Mouse (Mus musculus): ENCODE results near the gene Krt84.
"Not testable (repeated sequence)": the region's sequence is repeated elsewhere in the genome, so short reads cannot be mapped to it uniquely, and the experiment has no call there.

Krt84 gene

GRCm38 (mm10) chr15:101532720-101533119 is at the start of gene Krt84:
Gene Krt84 (minus strand): TSS chr15:101532820.
- in situ Hi-C loops (cut with MboI; ENCODE audit: low sequenced_read_pairs) = no loop called here

DNA sequence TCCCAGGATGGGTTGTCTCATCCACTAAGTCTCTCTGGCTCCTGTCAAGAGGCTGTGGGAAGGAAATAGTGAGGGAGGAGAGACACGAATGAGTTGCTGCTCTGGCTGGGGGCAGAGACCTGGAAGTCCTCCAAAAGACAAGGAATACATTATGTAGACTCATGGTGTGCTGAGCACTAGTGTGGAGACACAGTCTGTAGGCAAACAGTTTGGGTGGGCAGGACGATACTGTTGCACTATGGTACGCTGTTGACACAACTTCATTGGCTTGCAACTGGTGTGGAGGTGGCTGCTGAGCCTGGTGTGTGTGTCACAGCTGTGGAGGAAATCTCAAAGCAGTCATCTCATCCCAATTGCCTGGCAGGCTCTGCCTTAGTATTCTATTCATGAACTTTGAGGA is 49.1 kb upstream of the Krt84 start:
- in situ Hi-C loops (cut with MboI; ENCODE audit: low sequenced_read_pairs) = no loop called here

DNA sequence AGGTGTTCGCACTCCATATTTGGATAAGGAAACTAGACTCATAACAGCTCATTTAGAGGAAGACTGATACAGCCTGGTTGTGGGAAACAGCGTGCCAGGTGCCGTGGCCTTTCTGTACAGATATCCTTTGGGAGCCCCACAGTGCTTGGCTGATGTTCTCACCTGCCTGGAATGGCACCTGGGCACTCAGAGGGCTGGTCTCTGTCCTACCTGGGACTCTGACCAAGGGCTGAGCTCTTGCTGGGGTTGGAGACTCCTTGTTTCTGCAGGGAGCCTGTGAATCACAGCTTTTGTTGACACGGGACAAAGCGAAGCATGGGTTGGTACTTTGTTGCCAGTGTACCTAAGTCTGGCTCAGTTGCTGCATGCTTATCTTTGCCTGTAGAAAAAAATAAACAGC is 42.9 kb upstream of the Krt84 start:
- in situ Hi-C loops (cut with MboI; ENCODE audit: low sequenced_read_pairs) = no loop called here

GRCm38 (mm10) chr15:101573796-101574345 is 41.3 kb upstream of the Krt84 start, which contains the start of gene Krt75:
Gene Krt75 (minus strand): TSS chr15:101573904.
- in situ Hi-C loops (cut with MboI; ENCODE audit: low sequenced_read_pairs) = no loop called here

DNA sequence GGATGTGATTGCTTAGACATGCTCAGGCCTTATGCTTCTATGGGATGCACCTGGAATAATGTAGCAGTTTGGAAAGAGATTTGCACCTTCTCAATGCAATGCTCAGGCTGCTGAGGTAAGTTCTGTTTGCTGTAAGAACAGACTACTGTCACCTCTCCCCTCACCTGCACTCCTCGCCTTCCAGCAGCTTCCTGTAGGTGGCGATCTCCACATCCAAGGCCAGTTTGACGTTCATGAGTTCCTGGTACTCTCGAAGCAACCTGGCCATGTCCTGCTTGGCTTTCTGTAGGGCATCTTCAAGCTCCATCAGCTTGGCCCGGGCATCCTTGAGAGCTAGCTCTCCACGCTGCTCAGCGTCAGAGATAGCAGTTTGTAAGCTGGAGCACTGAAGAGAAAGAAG is 35.2 kb upstream of the Krt84 start:
- in situ Hi-C loops (cut with MboI; ENCODE audit: low sequenced_read_pairs) = no loop called here

GRCm38 (mm10) chr15:101562850-101563249 is 30.2 kb upstream of the Krt84 start, which contains the start of gene Krt90:
Gene Krt90 (minus strand): TSS chr15:101562950.
- in situ Hi-C loops (cut with MboI; ENCODE audit: low sequenced_read_pairs) = no loop called here

- in situ Hi-C loops (cut with MboI; ENCODE audit: low sequenced_read_pairs) = no loop called here
These were observed 25.5 kb upstream of the Krt84 start for GRCm38 (mm10) chr15:101558034-101558646.

DNA sequence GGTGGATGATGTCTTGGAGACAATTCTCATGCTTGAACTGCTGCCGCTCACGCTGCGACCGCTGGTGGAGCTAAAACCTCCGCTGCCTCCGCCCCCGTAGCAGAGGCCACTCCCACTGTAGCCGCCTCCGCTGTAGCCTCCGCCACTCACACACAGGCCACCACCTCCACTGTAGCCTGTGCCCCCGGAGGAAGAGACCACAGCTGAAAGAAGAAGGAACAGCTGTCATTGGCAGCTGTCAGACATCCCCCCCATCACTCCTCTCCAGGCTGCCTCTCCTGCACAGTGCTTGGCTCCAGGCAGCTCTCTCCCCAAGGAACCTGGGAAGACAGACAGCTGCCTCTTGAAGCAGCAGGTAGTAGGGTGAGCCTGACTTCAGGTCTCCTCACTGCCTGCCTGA is 20.5 kb upstream of the Krt84 start:
- in situ Hi-C loops (cut with MboI; ENCODE audit: low sequenced_read_pairs) = no loop called here

GRCm38 (mm10) chr15:101552188-101552587 is 19.6 kb upstream of the Krt84 start:
- in situ Hi-C loops (cut with MboI; ENCODE audit: low sequenced_read_pairs) = no loop called here

- in situ Hi-C loops (cut with MboI; ENCODE audit: low sequenced_read_pairs) = no loop called here
These were observed 17.9 kb upstream of the Krt84 start, which contains the start of gene Krt82 for GRCm38 (mm10) chr15:101550567-101550966. Gene Krt82 (minus strand): TSS chr15:101550667.

DNA sequence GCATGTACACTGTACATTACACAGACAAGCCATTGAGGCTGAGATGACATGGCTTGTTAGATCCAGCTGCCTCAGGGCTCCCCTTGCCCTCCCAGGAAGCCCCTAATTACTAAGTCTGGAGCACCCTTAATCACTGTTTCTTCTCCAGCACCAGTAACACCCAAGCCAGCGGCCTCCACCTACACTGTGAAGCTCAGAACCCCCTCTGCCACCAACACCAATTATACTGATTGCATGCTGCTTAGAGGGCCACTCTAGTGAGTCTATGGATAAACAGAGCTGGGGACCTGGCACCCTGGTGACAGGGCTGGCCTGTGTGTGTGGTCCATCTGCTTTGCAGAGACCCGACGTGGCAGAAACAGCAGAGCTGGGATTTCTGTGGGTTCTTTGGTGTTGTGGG is 11.9 kb upstream of the Krt84 start:
- in situ Hi-C loops (cut with MboI; ENCODE audit: low sequenced_read_pairs) = no loop called here

DNA sequence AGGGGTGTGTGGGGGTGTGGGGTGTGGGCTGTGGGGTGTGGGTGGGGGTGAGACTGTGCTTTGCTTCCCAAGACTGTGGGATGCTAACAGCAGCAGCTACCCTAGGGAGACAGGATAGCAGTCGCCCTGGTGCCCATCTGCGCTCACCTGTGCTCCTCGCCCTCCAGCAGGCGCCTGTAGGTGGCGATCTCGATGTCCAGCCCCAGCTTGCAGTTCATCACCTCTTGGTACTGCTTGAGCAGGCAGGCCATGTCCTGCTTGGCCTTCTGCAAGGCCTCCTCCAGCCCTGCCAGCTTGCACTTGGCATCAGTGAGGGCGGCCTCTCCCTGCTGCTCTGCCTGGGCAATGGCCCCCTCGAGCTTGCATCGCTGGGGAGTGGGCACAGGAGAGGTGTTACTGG is 9.9 kb upstream of the Krt84 start:
- in situ Hi-C loops (cut with MboI; ENCODE audit: low sequenced_read_pairs) = no loop called here

DNA sequence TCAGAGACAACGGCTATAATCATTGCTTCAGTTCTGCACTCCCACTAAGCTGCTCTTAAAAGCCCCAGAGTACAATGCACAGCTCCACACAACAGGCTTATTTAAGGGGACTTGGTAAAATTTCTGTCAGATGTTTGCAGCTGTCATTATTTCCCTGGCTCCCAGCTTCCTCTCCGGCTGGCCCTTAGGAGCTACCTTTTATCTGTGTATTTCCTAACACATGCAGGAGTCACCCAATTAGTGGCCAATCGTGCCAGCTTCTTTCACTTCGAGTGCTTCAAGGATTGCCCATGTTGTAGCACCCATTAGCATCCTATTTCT is 5.9 kb upstream of the Krt84 start:
- in situ Hi-C loops (cut with MboI; ENCODE audit: low sequenced_read_pairs) = no loop called here

- in situ Hi-C loops (cut with MboI; ENCODE audit: low sequenced_read_pairs) = no loop called here
These were observed 5.4 kb upstream of the Krt84 start for GRCm38 (mm10) chr15:101537864-101538579.

- in situ Hi-C loops (cut with MboI; ENCODE audit: low sequenced_read_pairs) = no loop called here
These were observed 3.6 kb upstream of the Krt84 start for GRCm38 (mm10) chr15:101536054-101536850.

DNA sequence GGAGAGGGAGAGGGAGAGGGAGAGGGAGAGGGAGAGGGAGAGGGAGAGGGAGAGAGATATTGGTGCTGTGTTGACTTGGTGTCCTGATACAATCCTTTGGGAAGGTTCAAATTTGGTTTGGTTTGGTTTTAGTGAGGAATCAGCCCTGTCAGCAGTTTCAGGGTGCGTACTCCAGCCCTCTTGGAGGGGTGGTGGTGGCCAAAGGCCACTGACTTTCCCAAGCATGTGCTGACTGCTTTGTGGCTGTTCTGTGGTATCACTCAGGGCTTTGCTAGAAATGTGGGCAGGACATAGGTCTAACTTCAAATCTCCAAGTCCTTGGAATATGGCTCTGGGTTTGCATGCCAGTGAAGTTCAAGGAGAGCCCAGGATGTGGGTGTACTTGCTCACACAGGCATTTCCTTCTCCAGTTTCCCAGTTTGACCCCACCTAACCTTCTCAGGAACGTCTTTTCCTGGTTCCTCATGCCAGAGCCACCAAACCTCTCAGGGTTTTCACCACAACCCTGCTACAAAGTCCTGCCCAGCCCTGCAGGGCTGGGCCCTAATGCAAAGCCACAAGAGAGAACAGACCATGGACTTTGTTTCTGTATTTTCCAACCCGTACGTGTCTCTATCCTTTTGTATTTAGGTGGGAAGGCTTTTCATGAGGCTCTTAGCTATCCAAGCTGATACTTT is 9.9 kb downstream of the Krt84 start:
- in situ Hi-C loops (cut with MboI; ENCODE audit: low sequenced_read_pairs) = loop anchor here (5.0 to 10.0 kb wide), 2 partner anchors 460 to 542 kb away; no protein-coding TSS in a partner anchor

DNA sequence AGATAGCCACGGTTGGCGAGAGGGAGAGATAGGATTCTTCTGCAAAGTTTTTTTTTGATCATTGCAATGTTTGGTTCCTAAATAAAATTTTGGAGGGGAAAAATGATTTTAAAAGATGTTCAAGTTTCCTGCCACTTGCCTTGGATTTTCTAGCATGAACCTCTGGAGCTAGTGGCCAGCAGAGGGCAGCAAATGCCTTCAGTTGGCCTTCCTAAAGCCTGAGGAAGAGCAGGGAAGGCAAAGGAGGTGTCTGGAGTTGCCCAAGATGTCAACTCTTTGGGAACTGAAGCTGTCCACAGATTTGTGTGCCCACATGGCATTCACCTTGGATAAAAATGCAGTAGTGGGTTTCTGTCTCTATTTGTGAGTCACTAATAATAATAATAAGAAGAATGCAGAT is 12.8 kb downstream of the Krt84 start:
- in situ Hi-C loops (cut with MboI; ENCODE audit: low sequenced_read_pairs) = loop anchor here (5.0 to 10.0 kb wide), 2 partner anchors 463 to 545 kb away; no protein-coding TSS in a partner anchor

DNA sequence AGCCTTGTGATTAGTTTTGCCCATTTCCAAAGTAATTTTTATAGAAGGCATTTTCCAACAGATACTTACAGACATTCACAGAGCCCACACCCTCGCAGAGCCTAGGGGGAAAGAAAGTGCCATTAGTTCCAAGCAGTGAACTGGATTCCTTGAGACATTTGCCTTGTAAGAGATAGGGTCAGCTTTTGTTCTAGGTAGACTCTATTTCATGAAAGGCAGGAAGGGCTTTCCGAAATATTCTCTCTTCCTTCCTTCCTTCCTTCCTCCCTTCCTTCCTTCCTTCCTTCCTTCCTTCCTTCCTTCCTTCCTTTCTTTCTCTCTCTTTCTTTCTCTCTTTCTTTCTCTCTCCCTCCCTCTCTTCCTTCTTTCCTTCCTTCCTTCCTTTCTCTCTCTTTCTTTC is 15.5 kb downstream of the Krt84 start, which contains the start of gene Gm49425:
TSS of gene Gm49425 (minus strand) at position 101 of the 400 bp plus-strand sequence.
- in situ Hi-C loops (cut with MboI; ENCODE audit: low sequenced_read_pairs) = not testable (repeated sequence)

DNA sequence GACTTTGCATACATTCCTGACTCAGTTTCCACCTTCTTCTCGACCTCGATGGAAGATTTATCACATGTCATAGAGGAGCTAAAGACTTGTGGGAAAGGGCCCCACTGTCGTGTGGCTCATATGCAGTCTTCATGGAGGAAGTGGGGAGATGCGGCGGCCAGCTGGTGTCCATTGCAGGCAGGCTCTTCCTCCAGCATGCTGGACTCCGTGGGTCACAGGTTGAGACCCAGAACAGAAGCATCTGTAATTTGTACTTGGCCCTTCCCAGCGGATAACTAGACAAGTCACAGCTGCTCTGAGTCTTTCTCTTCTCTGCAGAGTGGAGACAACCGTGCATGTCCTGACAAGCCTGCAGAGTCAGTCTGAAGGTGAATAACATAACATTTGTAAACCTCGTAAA is 24.4 kb downstream of the Krt84 start:
- in situ Hi-C loops (cut with MboI; ENCODE audit: low sequenced_read_pairs) = no loop called here

DNA sequence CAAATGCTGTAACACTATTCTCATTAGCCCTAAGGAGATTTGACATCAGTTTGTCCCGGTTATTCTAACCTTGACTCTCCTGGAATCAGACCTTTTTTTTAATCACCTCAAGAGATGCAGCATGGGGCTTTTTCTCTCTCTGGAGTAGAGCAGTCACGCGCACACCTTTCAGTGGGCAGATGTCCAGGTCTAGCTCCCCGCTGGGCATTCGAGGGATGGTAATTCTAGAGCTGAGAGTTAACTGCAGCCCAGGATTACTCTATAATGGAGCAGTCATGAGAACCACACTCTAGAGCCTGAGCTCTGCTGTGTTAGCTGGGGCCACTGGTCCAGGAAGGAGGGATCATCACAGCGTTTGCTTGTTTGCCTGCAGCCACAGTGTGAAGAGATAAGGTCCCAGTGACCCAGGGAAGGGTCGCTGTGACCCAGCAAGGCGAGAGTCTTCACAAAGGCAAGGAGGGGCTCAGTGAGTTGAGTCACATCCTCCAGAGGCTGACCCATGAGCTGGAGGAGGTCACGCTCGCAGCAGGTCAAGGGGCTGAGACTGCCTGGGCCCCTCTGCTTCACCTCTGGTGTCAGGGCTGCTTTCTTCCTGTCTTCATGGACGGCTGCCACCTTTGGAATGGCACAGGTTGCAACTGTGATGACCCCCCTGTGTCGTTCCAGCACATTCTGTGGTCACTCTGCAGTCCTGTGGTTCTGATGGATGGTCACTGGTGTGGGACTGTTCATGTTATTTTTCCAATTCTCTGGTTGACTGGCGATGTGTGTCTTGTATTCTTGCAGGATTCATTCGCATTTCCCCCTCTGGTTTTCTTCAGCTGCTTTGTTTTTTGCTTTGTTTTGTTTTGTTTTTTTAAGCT is 25.5 kb downstream of the Krt84 start:
- in situ Hi-C loops (cut with MboI; ENCODE audit: low sequenced_read_pairs) = no loop called here

All from CH12F3 (cell line).